In genomic region chr4:155343415-155344298, GRCm38 (mm10) we compare ENCODE assay signal across 11 mouse cellular contexts. TPM values are rescaled to one million over a fixed set of nuclear protein-coding genes. Genes with fewer than 3 reads are reported as not detected.
DNase-seq lines count a peak whose midpoint lies in the region; ATAC-seq and TF ChIP-seq lines count a peak whose summit lies in the region.
"Had no signal": no experiment of that assay in that cellular context is flagged by ENCODE, and none has a peak within 500 bp of the region (broad histone marks: within the 10 kb centered on the region; RNA-seq: fewer than 3 reads in every experiment).

No protein-coding gene starts in this region.

- no peaks in the 10 kb centered on the region for H3K27me3 ChIP-seq in cerebellum, adult 2 months (ENCODE audit: control insufficient read depth, insufficient read depth, low read length)
- H3K27me3 ChIP-seq in forebrain, embryonic 16.5 days (replicated peaks; ENCODE audit: control insufficient read depth, insufficient read depth, low read length), result no peaks in the 10 kb centered on the region
- H3K27me3 ChIP-seq in midbrain, embryonic 13.5 days, result peaks cover 5% of the 10 kb centered on the region; the same call in 1 of the 2 replicates

- peak overlapping the region; percentile 91 for H3K4me3 ChIP-seq in cerebellum, adult 2 months (replicated peaks; ENCODE audit: insufficient read depth, low read depth, low read length)
- H3K4me3 ChIP-seq in forebrain, embryonic 16.5 days (replicated peaks; ENCODE audit: low read length), result peak overlapping the region; percentile 78
- H3K4me3 ChIP-seq in midbrain, embryonic 13.5 days (replicated peaks), result peak overlapping the region; percentile 74
- no peak overlapping the region for H3K4me3 ChIP-seq in lung, adult 2 months (replicated peaks; ENCODE audit: extremely low read depth, low read depth, low read length)
- H3K4me3 ChIP-seq: myocyte had no signal

- H3K4me2 ChIP-seq in forebrain, embryonic 16.5 days (ENCODE audit: low read length), result peak overlapping the region; percentile 69
- H3K4me2 ChIP-seq in midbrain, embryonic 13.5 days (replicated peaks), result peak overlapping the region; percentile 83

- H3K27ac ChIP-seq in cerebellum, adult 2 months (ENCODE audit: insufficient read depth, low read length), result peak overlapping the region; percentile 95
- peak overlapping the region; percentile 96 for H3K27ac ChIP-seq in forebrain, embryonic 16.5 days (ENCODE audit: low read length)
- H3K27ac ChIP-seq in midbrain, embryonic 13.5 days, result peak overlapping the region; percentile 96

- peak overlapping the region; percentile 86 for H3K9ac ChIP-seq in forebrain, embryonic 16.5 days (replicated peaks; ENCODE audit: low read depth, low read length)
- peak overlapping the region; percentile 91 for H3K9ac ChIP-seq in midbrain, embryonic 13.5 days (replicated peaks)

- H3K9me3 ChIP-seq in forebrain, embryonic 16.5 days (ENCODE audit: control insufficient read depth, low read length), result no peaks in the 10 kb centered on the region
- H3K9me3 ChIP-seq in midbrain, embryonic 13.5 days, result no peaks in the 10 kb centered on the region

- peak; percentile 24; the same call in 1 of the 2 replicates for TF ChIP-seq POLR2A in cerebellum, adult 2 months (IDR thresholded peaks at IDR 0.05; ENCODE audit: borderline replicate concordance, insufficient read depth, low read length)
- no peak for TF ChIP-seq POLR2A in lung, adult 2 months (IDR thresholded peaks at IDR 0.05; ENCODE audit: borderline replicate concordance, extremely low read depth, low read depth, low read length)

- no peak for ATAC-seq in forebrain, embryonic 16.5 days
- ATAC-seq in midbrain, embryonic 13.5 days, result no peak

- peak; percentile 74 for DNase-seq in cerebellum, adult 11-12 months
- no peak for DNase-seq in cerebellum, postnatal 4 days (ENCODE audit: low spot score in 2 of 2)
- DNase-seq in cerebellum, adult 2 months, result peak; percentile 68 to 76
- DNase-seq in B cell, adult 2 months, result no peak
- DNase-seq in lung, adult 2 months, result no peak
- DNase-seq in thymus, postnatal 4 days, result no peak
- DNase-seq: adrenal gland, postnatal 25 days had no signal

- no peak for TF ChIP-seq CTCF in cerebellum, adult 2 months (IDR thresholded peaks at IDR 0.05; ENCODE audit: borderline replicate concordance, insufficient read depth, low read depth, low read length)
- no peak for TF ChIP-seq CTCF in lung, adult 2 months (IDR thresholded peaks at IDR 0.05; ENCODE audit: insufficient read depth, low read length)

- 8% methylated on average over 14 of the region's 14 CpGs for WGBS in cerebellum, adult 2 months
- WGBS in forebrain, embryonic 16.5 days, result 77% methylated on average over 14 of the region's 14 CpGs
- 76% methylated on average over 14 of the region's 14 CpGs for WGBS in midbrain, embryonic 13.5 days
- WGBS in lung, adult 2 months, result 75% methylated on average over 14 of the region's 14 CpGs

- peaks cover 16% of the 10 kb centered on the region for H3K4me1 ChIP-seq in cerebellum, adult 2 months (ENCODE audit: control insufficient read depth, insufficient read depth, low read length)
- H3K4me1 ChIP-seq in forebrain, embryonic 16.5 days (replicated peaks; ENCODE audit: control insufficient read depth, insufficient read depth, low read length), result peaks cover 22% of the 10 kb centered on the region
- H3K4me1 ChIP-seq in midbrain, embryonic 13.5 days (replicated peaks), result peaks cover 33% of the 10 kb centered on the region
- no peaks in the 10 kb centered on the region for H3K4me1 ChIP-seq in lung, adult 2 months (ENCODE audit: control insufficient read depth, insufficient read depth, low read length)

- no peaks in the 10 kb centered on the region for H3K36me3 ChIP-seq in forebrain, embryonic 16.5 days (ENCODE audit: control insufficient read depth, insufficient read depth)
- H3K36me3 ChIP-seq in midbrain, embryonic 13.5 days, result no peaks in the 10 kb centered on the region

RNA-seq across cellular contexts. Expression of gene Prkcz, which starts 17.5 kb away (rescaled TPM):
- 245 and 253 TPM in 2 replicates for polyA plus RNA-seq in cerebellum, adult 2 months (2012; rRNA removed)
- 68.9 and 86.5 TPM in 2 replicates for polyA plus RNA-seq in forebrain, embryonic 16.5 days (2015; fragmentation: Nextera tagmentation; extraction: Ambion mirVana)
- polyA plus RNA-seq in midbrain, embryonic 13.5 days (2015; fragmentation: Nextera tagmentation; extraction: Ambion mirVana), result 56.7 and 59.5 TPM in 2 replicates
- 33.1 and 38.1 TPM in 2 replicates for polyA plus RNA-seq in lung, adult 2 months (2012; rRNA removed)

RNA-seq across cellular contexts. Expression of gene Gabrd, which starts 54.3 kb away (rescaled TPM):
- polyA plus RNA-seq in cerebellum, adult 2 months (2012; rRNA removed), result 243 and 290 TPM in 2 replicates
- polyA plus RNA-seq in forebrain, embryonic 16.5 days (2015; fragmentation: Nextera tagmentation; extraction: Ambion mirVana), result 2.2 and 3.2 TPM in 2 replicates
- 0.11 TPM in 1 of 2 replicates, not detected in the other for polyA plus RNA-seq in midbrain, embryonic 13.5 days (2015; fragmentation: Nextera tagmentation; extraction: Ambion mirVana)
- 0.52 and 1.4 TPM in 2 replicates for polyA plus RNA-seq in lung, adult 2 months (2012; rRNA removed)
- polyA plus RNA-seq: embryonic facial prominence, embryonic 11.5 days had no signal

Comparison
In these comparisons a context has a peak if more than half of its experiments do, and no peak if none do; other contexts are left out.
1. DNase-seq: peak in cerebellum, adult 11-12 months (single experiment) and cerebellum, adult 2 months (2 of 2); none in cerebellum, postnatal 4 days (0 of 2), B cell, adult 2 months (0 of 2), lung, adult 2 months (single experiment) and thymus, postnatal 4 days (single experiment).
2. RNA of gene Gabrd, which starts 54.3 kb away (polyA plus RNA-seq): 243 to 290 TPM in cerebellum, adult 2 months; 2.2 to 3.2 TPM in forebrain, embryonic 16.5 days, 0.52 to 1.4 TPM in lung, adult 2 months and 0.11 TPM in midbrain, embryonic 13.5 days; every median in the first group is over 10 times any median in the second.
3. Peak in every context shown above with its lines, with median percentiles within 50 percentile points of each other: H3K27ac ChIP-seq.